Mouse (Mus musculus) thymus, postnatal 14 days (tissue): ENCODE measurements around the gene Gna15.

Experiments
- DNase-seq: peaks from one replicate; pipeline ENCODE4 v3.0.0; 2021

The Gna15 gene

DNA sequence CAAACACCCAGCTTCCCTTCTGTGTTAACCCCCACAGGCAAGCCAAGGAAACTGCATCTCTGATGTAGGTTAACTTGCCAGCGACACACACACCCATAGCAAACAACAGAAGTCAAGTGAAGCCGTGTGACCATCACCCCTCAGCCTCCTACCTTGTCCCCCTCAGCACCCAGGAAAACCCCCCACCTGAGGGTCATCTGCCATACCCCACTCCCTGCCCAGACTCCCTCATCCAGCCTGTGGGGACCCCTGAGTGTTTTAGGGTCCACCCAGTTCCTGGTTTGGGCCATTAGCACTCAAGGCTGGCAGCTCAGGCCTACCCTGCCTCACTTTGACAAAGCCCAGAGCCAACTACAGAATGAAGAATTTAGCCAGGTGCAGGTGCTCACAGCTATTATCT, 58.0 kb downstream of the Gna15 start:
- DNase-seq = no peak

DNA sequence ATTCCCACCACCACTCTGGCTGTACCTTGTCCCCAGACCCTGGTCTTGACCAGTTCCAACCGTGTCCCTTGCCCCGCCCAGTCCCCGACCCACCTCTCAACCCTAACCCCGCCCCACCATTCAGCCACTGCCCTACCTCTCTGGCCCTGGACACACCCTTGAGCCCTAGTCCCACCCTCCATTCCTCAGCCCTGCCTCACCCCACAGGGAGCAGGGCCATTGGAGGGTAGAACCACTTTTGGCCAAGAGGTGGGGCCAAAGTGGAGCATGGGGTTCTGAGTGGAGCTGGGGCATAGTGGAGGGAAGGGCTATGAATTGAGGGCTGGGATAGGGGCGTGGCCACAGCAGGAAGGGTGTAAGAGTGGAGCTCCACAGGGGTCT, 58.8 kb downstream of the Gna15 start:
- DNase-seq = no peak

DNA sequence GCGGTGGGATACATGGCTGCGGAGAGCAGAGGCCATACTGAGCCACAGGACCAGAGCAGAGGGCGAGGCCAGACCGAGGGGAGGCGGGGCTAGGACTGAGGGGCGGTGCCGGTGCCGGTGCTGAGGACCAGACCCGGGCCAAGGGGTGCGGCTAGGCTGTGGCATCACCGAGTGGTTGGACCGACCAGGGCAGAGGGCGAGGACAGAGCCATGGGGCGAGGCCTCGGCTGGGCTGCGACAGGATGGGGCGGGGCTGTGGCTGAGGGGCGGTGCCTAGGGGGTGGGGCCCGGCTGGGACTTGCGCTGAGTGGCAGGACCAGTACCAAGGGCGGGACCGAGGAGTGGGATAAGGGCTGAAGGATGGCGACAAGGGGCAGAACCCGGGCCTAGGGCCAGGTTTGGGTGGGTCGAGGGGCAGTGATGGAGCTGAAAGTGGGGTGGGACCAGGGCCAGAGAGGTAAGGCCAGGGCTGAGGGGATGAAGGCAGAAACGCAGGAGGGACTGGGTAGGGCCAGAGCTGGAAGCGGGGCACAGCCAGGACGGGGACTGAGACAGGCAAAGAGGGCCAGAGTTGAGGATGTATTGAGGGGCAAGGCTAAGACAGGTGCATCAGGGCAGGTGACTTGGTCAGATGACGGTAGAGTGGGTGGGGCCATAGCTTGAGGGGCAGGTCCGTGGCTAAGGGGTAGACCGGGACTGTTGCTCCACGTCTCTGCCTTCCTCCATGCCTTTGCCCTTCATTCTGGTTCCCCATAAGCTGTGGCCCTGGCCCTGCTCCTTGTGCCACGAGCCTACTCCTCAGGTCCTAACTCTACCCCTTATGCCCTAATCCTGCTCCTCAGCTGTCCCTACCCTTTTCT, 59.4 kb downstream of the Gna15 start:
- DNase-seq = no peak

DNA sequence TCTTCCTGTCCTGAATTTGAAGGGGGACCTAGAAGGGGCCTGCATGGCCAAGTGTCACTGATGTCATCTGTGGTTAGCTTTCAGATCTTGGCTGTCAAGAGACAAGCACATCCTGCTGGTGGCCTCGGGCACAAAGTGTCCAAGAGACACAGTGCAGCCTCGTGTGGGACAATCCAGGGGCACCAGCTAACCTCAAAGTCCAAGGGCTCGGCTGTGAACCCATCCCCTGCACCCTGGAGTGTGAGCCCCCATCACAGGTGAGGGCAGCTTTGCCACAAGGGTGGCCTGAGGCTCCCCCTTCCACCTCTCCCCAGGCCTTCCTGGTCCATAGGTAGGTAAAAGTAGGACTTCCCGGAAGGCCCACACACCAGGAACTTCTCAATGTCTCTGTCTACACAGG, 60.5 kb downstream of the Gna15 start:
- no peak for DNase-seq

DNA sequence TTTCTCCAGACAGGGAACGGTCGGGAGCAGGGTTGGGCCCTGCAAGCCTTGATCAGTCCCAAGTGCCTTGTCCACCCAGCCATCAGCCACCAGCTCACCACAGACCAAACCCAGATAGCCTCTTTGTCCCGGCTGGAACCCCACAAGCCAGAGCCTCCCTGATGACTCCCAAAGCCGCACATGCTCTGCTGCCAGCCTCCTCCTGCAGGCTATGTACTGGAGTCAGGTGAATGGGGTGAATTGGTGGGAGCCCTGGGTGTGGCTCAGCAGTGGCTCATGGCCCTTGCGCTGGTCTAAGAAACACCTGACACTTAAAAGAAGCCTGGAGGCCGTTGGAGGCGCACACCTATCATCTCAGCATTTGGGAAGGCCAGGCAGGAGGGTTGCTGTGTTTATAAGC, 61.1 kb downstream of the Gna15 start:
- DNase-seq = no peak

DNA sequence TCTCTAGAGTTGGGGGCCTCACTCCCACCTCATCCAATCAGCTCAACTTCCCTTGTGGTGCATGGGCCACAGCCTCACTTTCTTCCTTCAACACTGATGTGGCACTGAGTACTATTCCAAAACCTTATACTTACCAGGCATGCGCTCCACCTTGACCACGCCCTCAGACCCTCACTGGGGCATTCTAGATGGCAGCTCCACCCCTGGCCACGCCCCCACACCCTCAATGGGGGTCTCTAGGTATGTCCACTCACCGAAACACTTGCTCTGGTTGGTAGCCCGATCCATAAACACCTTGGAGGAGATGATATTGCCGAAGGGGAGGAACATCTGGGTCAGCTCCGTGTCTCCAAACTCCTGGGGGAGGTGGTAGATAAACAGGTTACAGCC, 61.6 kb downstream of the Gna15 start:
- DNase-seq = no peak

DNA sequence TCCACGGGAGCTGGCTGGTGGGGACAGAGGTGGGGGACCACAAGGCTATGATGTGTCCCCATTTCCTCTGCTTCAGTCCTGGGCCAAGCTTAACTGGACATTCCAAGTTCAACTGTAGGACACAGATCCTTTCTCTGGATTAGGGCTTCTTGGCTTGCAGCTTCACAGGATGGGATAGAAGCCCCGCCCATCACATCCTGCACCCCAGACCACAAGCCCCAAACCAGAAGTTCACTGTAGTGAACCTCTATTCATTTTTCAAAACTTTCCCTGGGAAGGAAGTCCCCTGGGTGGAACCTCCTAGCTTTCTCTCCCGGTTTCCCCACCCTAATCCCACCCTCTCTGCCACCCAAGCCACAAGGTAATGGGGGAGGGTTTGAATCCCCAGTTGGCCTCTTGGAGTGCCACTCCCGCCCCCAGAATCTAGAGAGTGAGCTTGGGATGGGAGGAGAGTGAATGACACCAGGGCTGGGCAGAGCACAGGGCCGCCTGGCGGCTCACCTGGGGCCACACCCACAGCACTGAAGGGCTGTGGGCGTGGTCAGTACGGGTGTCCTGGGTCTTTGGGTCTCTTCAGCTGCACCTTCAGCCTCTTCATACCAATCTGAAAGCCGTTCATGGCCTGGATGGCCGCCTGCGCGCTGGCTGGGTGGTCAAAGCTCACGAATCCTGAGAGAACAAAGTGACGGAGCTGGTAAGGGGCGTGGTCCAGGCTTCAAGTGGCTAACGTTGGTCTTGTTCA, 62.2 kb downstream of the Gna15 start:
- no peak for DNase-seq

DNA sequence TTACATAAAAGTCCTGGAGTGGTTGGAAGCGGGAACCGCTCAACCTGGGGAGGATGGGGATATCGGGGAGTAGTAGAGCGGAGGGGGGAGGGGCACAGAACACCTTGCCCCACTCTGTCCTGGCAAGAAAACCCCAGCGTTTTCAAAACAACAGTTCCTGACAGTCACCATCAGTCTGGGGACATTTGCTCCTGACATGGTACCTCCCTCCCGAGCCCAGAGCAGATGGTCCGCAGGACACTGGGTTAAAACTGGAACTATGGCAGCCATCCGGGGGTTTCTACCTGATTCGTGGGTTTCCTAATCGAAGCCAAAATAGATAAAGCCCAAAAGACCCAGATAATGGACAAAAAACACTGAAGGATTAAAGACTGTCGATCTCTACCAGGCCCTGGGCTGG, 63.1 kb downstream of the Gna15 start:
- no peak for DNase-seq

DNA sequence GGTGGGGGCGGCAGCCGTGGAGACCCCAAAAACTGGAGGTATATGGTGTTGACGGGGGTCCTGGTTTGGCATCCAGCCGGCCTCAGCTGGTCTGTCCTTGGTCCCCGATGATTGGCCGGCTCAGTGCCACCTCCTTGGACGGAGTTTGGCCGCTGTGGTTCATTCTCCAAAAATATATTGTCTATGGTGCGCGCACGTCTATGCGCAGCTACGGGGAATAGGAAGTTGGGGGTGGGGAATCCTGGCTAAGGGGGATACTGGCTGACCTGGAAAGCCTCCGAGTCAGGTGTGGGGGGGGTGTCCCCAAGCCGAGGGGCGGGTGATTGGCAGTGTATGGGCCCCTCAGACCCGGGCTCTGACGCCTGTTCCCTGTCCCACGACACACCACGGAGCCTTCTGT, 63.6 kb downstream of the Gna15 start:
- no peak for DNase-seq

DNA sequence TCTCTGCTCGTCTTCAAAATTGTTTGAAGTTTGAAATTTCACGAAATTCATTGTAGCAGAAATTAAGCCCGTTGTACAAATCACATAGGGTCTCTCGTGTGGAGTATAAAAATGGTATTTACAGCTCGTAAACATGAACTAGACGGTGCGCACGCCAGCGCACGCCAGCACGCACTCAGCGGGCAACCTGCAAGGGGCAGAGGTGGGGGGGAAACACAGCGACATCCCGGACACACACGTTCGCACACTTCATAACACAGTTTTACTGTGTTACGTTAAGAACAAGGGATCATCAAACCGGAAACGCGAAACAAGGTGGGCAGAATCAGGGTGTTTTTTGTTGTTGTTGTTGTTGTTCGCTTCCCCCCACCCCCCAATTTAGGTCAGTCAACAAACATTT, 64.6 kb downstream of the Gna15 start:
- DNase-seq = no peak

DNA sequence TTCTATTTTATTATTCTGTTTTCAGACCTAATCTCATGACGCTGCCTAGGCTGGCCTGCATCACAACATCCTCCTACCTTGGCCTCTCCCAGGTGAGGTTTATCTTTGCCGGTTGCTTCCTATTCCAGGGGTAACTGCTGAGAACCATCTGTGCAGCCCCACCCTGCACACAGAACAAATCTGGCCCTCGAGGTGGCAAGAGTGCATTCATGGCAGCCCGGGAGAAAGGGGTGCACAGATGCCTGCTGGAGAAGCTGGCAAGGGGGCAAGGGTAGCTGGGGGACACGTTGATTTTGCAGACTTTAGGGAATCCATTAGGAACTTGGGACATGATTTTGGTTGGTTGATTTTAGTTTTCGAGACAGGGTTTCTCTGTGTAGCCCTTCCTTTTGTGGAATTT, 65.8 kb downstream of the Gna15 start:
- no peak for DNase-seq

DNA sequence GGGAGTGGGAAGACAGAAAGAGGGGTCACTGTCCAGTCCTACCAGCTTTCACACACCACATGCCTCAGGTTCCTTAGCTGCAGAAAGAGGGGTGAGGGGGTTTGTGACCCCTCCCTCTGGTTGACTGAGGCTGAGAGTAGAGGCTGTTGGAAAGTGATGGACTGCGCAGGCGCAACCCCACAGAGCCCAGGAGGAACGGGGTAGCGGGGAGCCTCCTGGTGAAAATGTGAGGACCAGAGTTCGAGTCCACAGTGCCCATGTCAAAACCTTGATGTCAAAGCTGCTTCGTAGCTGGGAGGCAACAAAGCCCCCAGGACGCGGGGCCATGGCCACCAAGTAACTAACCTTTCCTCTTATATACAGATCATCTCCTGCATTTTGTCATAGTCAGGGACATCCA, 66.4 kb downstream of the Gna15 start:
- DNase-seq = no peak

DNA sequence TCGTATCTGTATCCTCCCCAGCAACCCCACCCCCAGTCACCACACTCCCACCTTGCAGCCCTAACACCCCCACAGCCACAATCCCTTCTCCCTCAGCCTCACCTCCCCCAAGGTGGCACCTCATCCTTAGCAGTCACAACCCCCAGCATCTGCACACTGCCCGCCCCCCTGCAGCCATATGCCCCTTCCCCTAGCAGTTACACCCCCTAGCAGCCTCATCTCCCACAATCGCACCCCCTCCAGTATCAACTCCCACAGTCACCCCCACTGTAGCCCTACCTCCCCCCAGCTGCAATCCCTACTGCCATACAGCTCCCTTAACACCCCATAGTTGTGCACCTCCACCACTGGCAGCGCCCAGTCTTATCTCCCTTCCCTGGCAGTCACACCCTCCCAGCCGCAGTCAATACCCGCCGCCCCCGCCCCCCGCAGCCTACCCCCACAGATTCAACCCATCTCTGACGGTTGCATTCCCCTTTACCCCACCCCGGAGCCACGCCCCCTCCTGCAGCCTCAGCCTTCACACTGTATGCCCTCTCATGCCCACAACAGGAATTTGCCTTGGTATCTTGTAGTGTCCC, 67.0 kb downstream of the Gna15 start:
- no peak for DNase-seq

DNA sequence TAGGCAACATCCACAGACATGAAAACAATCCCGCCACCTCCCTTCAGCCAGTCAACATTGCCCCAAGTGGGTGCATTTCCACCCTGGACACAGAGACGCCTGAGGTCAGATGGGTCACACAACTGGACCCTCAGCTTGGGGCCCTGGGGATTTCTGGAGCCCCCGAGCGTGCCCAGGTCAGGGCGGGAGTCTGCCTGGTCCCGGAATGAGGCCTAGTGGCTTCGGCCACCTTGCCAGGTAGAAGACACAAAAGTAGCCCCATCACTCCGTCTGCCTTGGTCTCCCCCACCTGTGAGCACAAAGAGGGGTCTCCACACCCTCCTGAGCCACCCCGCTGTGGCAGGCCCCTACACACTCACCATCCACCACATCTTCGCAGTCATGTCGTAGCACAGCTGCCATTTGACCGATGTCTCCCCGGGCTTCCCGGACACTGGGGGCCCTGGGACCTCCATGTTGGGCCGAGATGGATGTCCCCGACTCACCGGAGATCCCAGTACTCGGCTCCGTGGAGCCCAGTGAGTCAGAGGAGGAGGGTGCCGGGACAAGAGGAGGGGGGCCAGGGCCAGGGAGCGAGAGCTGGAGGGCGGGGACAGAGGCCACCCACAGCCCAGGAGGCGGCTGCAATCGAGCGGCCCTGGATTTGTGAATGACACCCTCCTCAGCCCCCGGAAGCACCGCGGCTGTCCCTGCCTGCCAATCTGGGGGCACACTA, 68.7 kb downstream of the Gna15 start, which contains the start of gene Nfic:
Gene Nfic (minus strand): TSS at position 455 of the 715 bp plus-strand sequence.
- DNase-seq = no peak

DNA sequence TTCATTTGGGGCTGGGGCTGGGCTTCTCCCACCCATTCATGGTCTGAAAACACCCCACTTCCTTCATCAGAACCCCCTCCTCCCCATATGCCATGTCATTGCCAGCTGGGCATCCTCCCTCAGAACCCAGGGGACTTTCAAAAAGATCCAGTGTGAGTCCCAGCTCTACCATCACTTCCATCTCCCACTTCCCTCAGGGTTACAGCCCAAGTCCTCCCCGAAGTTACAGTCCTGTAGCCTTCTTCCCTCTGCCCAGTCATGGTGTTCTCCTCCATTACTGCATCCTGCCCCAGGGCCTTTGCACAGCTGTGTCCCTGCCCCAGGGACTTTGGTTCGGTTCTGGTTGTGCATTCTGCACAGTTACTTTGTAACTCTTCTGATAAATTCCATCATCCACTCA, 69.9 kb downstream of the Gna15 start:
- DNase-seq = no peak

DNA sequence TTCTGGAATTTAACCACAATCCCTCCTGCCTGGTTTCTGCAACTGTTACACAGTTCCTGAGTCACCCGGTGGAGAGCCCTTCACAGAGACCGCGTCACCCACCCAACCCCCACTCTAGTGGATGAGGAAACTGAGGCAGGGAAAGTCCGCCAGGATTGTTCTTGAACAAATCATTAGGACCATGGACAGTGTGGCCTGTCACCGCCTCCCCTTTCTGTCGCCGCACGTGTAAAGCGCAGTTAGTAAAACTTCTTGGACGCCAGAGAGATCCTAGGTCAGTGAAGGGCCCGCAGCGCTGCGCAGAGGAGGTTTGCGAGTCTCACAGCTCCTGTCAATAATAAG, 71.1 kb downstream of the Gna15 start:
- DNase-seq = no peak
